ENCODE assay signal across 9 mouse cellular contexts in the genomic region with DNA sequence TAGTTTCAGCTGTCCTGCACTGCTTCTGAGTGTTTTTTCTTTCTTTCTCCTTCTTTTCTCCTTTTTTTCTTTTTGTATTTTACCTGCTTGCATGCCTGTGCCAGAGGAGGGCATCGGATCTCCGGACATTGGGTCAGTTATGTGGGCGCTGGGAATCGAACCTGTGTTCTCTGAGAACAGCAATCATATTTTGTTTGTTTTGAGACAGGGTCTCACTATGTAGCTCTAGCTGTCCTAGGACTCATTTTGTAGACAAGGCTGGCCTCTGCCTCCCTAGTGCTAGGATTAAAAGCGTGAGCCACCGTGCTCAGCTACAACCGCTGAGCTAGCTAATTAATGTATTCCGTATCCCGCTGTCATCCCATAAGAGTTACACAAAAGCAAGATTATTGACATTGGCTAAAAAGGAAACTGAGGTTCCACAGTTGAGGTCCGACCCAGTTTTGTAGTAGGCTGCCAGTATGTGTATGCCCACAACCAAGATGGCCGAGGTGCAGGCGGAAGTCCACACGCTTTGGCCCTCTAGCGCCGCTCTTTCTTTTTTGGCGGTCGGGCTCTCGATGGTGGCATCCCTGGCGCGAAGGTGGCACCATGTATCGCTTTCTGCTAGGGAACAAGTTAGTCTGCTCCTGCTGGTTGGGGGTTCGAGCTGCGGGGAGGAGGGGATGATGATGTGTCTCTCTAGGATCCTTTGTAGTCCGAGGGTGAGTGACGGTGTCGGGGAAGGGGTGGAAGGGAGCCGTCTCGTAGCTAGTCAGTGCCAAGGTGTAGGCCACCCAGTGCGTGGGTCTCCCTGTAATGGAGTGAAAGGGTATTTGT. TPM values are rescaled to one million over a fixed set of nuclear protein-coding genes. Genes with fewer than 3 reads are reported as not detected.
DNase-seq lines count a peak whose midpoint lies in the region; ATAC-seq and TF ChIP-seq lines count a peak whose summit lies in the region.
"Had no signal": no experiment of that assay in that cellular context is flagged by ENCODE, and none has a peak within 500 bp of the region (broad histone marks: within the 10 kb centered on the region; RNA-seq: fewer than 3 reads in every experiment).

No protein-coding gene starts in this region.

- H3K4me2 ChIP-seq in heart, embryonic 11.5 days, result peak overlapping the region; percentile 93
- H3K4me2 ChIP-seq in kidney, embryonic 15.5 days, result peak overlapping the region; percentile 75
- peak overlapping the region; percentile 72 for H3K4me2 ChIP-seq in limb, embryonic 15.5 days
- H3K4me2 ChIP-seq in midbrain, embryonic 16.5 days (ENCODE audit: low read length), result peak overlapping the region; percentile 87

- H3K4me1 ChIP-seq in heart, embryonic 11.5 days (ENCODE audit: control insufficient read depth, insufficient read depth, low read length), result peaks cover 22% of the 10 kb centered on the region
- peaks cover 35% of the 10 kb centered on the region for H3K4me1 ChIP-seq in kidney, embryonic 15.5 days
- peaks cover 31% of the 10 kb centered on the region for H3K4me1 ChIP-seq in limb, embryonic 15.5 days
- peaks cover 39% of the 10 kb centered on the region for H3K4me1 ChIP-seq in midbrain, embryonic 16.5 days (ENCODE audit: control insufficient read depth, insufficient read depth, low read length)
- peaks cover 5% of the 10 kb centered on the region; the same call in 1 of the 2 replicates for H3K4me1 ChIP-seq in spleen, adult 2 months (ENCODE audit: control insufficient read depth, insufficient read depth, insufficient read length)

- no peaks in the 10 kb centered on the region; the same call in 1 of the 2 replicates for H3K36me3 ChIP-seq in heart, embryonic 11.5 days (ENCODE audit: control insufficient read depth, insufficient read depth, low read length)
- H3K36me3 ChIP-seq in kidney, embryonic 15.5 days, result peaks cover 19% of the 10 kb centered on the region
- peaks cover 21% of the 10 kb centered on the region for H3K36me3 ChIP-seq in limb, embryonic 15.5 days
- H3K36me3 ChIP-seq in midbrain, embryonic 16.5 days (ENCODE audit: control insufficient read depth, insufficient read depth, low read length), result no peaks in the 10 kb centered on the region
- H3K36me3 ChIP-seq in spleen, adult 2 months (ENCODE audit: control insufficient read depth, insufficient read depth, low read length), result no peaks in the 10 kb centered on the region

- under 1% methylated on average over 29 of the region's 29 CpGs for WGBS in heart, embryonic 11.5 days (ENCODE audit: insufficient replicate concordance)
- under 1% methylated on average over 29 of the region's 29 CpGs for WGBS in kidney, embryonic 15.5 days
- WGBS in limb, embryonic 15.5 days, result under 1% methylated on average over 29 of the region's 29 CpGs
- WGBS in midbrain, embryonic 16.5 days, result under 1% methylated on average over 29 of the region's 29 CpGs
- under 1% methylated on average over 29 of the region's 29 CpGs for WGBS in spleen, adult 2 months

- TF ChIP-seq POLR2A in spleen, adult 2 months (IDR thresholded peaks at IDR 0.05; ENCODE audit: low read depth, low read length), result peak; percentile 50; the same call in 1 of the 2 replicates

- peak overlapping the region; percentile 89 for H3K9ac ChIP-seq in heart, embryonic 11.5 days (ENCODE audit: low read depth, low read length)
- peak overlapping the region; percentile 75 for H3K9ac ChIP-seq in kidney, embryonic 15.5 days
- peak overlapping the region; percentile 55 for H3K9ac ChIP-seq in limb, embryonic 15.5 days
- peak overlapping the region; percentile 82 for H3K9ac ChIP-seq in midbrain, embryonic 16.5 days (ENCODE audit: low read depth, low read length)

- DNase-seq in 416B (ENCODE audit: low read depth), result peak; percentile 90
- DNase-seq in brain, adult 2 months (ENCODE audit: low read depth, low spot score), result peak; percentile 96
- peak in 1 of 2 experiments; percentile 77 for DNase-seq in spleen, adult 2 months (ENCODE audit: low read depth in 1 of 2, low spot score in 2 of 2)

- H3K27me3 ChIP-seq in heart, embryonic 11.5 days (ENCODE audit: control insufficient read depth, insufficient read depth, low read length), result no peaks in the 10 kb centered on the region
- H3K27me3 ChIP-seq in kidney, embryonic 15.5 days, result no peaks in the 10 kb centered on the region
- no peaks in the 10 kb centered on the region for H3K27me3 ChIP-seq in limb, embryonic 15.5 days
- peaks cover 2% of the 10 kb centered on the region; the same call in 1 of the 2 replicates for H3K27me3 ChIP-seq in midbrain, embryonic 16.5 days (ENCODE audit: control insufficient read depth, insufficient read depth, low read depth, low read length)
- H3K27me3 ChIP-seq in spleen, adult 2 months (ENCODE audit: control insufficient read depth, insufficient read depth, low read length), result no peaks in the 10 kb centered on the region
- H3K27me3 ChIP-seq: Patski had no signal

- peak overlapping the region; percentile 95 for H3K4me3 ChIP-seq in heart, embryonic 11.5 days (ENCODE audit: low read depth, low read length)
- H3K4me3 ChIP-seq in kidney, embryonic 15.5 days (replicated peaks), result peak overlapping the region; percentile 74
- peak overlapping the region; percentile 88 for H3K4me3 ChIP-seq in limb, embryonic 15.5 days
- H3K4me3 ChIP-seq in midbrain, embryonic 16.5 days (ENCODE audit: low read depth, low read length), result peak overlapping the region; percentile 63
- H3K4me3 ChIP-seq in spleen, adult 2 months (ENCODE audit: extremely low read depth, insufficient read depth, insufficient read length), result peak overlapping the region; percentile 72

- peak overlapping the region; percentile 96 for H3K27ac ChIP-seq in heart, embryonic 11.5 days (ENCODE audit: low read depth, low read length)
- peak overlapping the region; percentile 97 for H3K27ac ChIP-seq in kidney, embryonic 15.5 days
- peak overlapping the region; percentile 96 for H3K27ac ChIP-seq in limb, embryonic 15.5 days
- peak overlapping the region; percentile 89 for H3K27ac ChIP-seq in midbrain, embryonic 16.5 days (ENCODE audit: low read length)
- H3K27ac ChIP-seq in spleen, adult 2 months (ENCODE audit: insufficient read depth, low read length), result peak overlapping the region; percentile 91

- peak; percentile 19; the same call in 1 of the 2 replicates for TF ChIP-seq CTCF in spleen, adult 2 months (IDR thresholded peaks at IDR 0.05; ENCODE audit: extremely low read depth, insufficient read depth, insufficient read length, insufficient replicate concordance)

- no peaks in the 10 kb centered on the region for H3K9me3 ChIP-seq in heart, embryonic 11.5 days (replicated peaks; ENCODE audit: control insufficient read depth, low read length)
- H3K9me3 ChIP-seq in kidney, embryonic 15.5 days (replicated peaks), result no peaks in the 10 kb centered on the region
- no peaks in the 10 kb centered on the region for H3K9me3 ChIP-seq in limb, embryonic 15.5 days
- H3K9me3 ChIP-seq in midbrain, embryonic 16.5 days (replicated peaks; ENCODE audit: control insufficient read depth, low read length, poor library complexity, severe bottlenecking), result no peaks in the 10 kb centered on the region

- ATAC-seq in erythroblast, adult 5-6 weeks (replicated peaks; ENCODE audit: low FRiP score, poor library complexity, severe bottlenecking), result peak; percentile 67
- no peak for ATAC-seq in heart, embryonic 11.5 days (replicated peaks; ENCODE audit: insufficient number of reproducible peaks, low FRiP score, low TSS enrichment)
- peak; percentile 24 for ATAC-seq in kidney, embryonic 15.5 days (replicated peaks; ENCODE audit: low FRiP score)
- peak; percentile 50 for ATAC-seq in limb, embryonic 15.5 days (ENCODE audit: insufficient number of reproducible peaks, low FRiP score, low TSS enrichment, low read depth)
- peak; percentile 72 for ATAC-seq in midbrain, embryonic 16.5 days

RNA-seq across cellular contexts. Expression of a gene that starts 2.1 kb away (rescaled TPM):
- 17.8 and 22.9 TPM in 2 replicates for total RNA-seq in erythroblast, adult 5-6 weeks (2015; ENCODE audit: low replicate concordance)
- 9.2 and 14.8 TPM in 2 replicates for total RNA-seq in erythroblast, adult 5-6 weeks (2017; ENCODE audit: low replicate concordance)
- 52.3 and 55.9 TPM in 2 replicates for polyA plus RNA-seq in heart, embryonic 11.5 days (2014; fragmentation: Nextera tagmentation; extraction: Ambion mirVana)
- 73.4 and 80.3 TPM in 2 replicates for polyA plus RNA-seq in kidney, embryonic 15.5 days (2015; fragmentation: Nextera tagmentation; extraction: Ambion mirVana)
- polyA plus RNA-seq in limb, embryonic 15.5 days (2015; fragmentation: Nextera tagmentation; extraction: Ambion mirVana), result 80.6 and 81.7 TPM in 2 replicates
- 13.0 and 16.3 TPM in 2 replicates for polyA plus RNA-seq in midbrain, embryonic 16.5 days (2015; fragmentation: Nextera tagmentation; extraction: Ambion mirVana)
- polyA plus RNA-seq in spleen, adult 2 months (2012; rRNA removed), result 23.0 and 27.4 TPM in 2 replicates

RNA-seq across cellular contexts. Expression of a gene that starts 21.3 kb away (rescaled TPM):
- total RNA-seq in erythroblast, adult 5-6 weeks (2015; ENCODE audit: low replicate concordance), result 9.8 and 16.9 TPM in 2 replicates
- 18.3 and 21.5 TPM in 2 replicates for total RNA-seq in erythroblast, adult 5-6 weeks (2017; ENCODE audit: low replicate concordance)
- 49.7 and 51.6 TPM in 2 replicates for polyA plus RNA-seq in heart, embryonic 11.5 days (2014; fragmentation: Nextera tagmentation; extraction: Ambion mirVana)
- 68.7 and 73.8 TPM in 2 replicates for polyA plus RNA-seq in kidney, embryonic 15.5 days (2015; fragmentation: Nextera tagmentation; extraction: Ambion mirVana)
- polyA plus RNA-seq in limb, embryonic 15.5 days (2015; fragmentation: Nextera tagmentation; extraction: Ambion mirVana), result 63.3 and 64.5 TPM in 2 replicates
- polyA plus RNA-seq in midbrain, embryonic 16.5 days (2015; fragmentation: Nextera tagmentation; extraction: Ambion mirVana), result 59.0 and 68.1 TPM in 2 replicates
- polyA plus RNA-seq in spleen, adult 2 months (2012; rRNA removed), result 98.1 and 155 TPM in 2 replicates

RNA-seq across cellular contexts. Expression of a gene that starts 22.9 kb away (rescaled TPM):
- 12.7 and 19.9 TPM in 2 replicates for total RNA-seq in erythroblast, adult 5-6 weeks (2015; ENCODE audit: low replicate concordance)
- 8.2 and 13.1 TPM in 2 replicates for total RNA-seq in erythroblast, adult 5-6 weeks (2017; ENCODE audit: low replicate concordance)
- polyA plus RNA-seq in heart, embryonic 11.5 days (2014; fragmentation: Nextera tagmentation; extraction: Ambion mirVana), result 19.1 and 19.6 TPM in 2 replicates
- 23.9 and 25.6 TPM in 2 replicates for polyA plus RNA-seq in kidney, embryonic 15.5 days (2015; fragmentation: Nextera tagmentation; extraction: Ambion mirVana)
- polyA plus RNA-seq in limb, embryonic 15.5 days (2015; fragmentation: Nextera tagmentation; extraction: Ambion mirVana), result 13.5 and 13.8 TPM in 2 replicates
- polyA plus RNA-seq in midbrain, embryonic 16.5 days (2015; fragmentation: Nextera tagmentation; extraction: Ambion mirVana), result 13.0 and 14.2 TPM in 2 replicates
- polyA plus RNA-seq in spleen, adult 2 months (2012; rRNA removed), result 66.0 and 78.5 TPM in 2 replicates

RNA-seq across cellular contexts. Expression of a gene that starts 36.5 kb away (rescaled TPM):
- 37.4 and 40.3 TPM in 2 replicates for total RNA-seq in erythroblast, adult 5-6 weeks (2015; ENCODE audit: low replicate concordance)
- 43.1 and 44.2 TPM in 2 replicates for total RNA-seq in erythroblast, adult 5-6 weeks (2017; ENCODE audit: low replicate concordance)
- polyA plus RNA-seq in heart, embryonic 11.5 days (2014; fragmentation: Nextera tagmentation; extraction: Ambion mirVana), result 19.5 and 22.9 TPM in 2 replicates
- polyA plus RNA-seq in kidney, embryonic 15.5 days (2015; fragmentation: Nextera tagmentation; extraction: Ambion mirVana), result 7.6 and 7.8 TPM in 2 replicates
- 5.6 and 6.0 TPM in 2 replicates for polyA plus RNA-seq in limb, embryonic 15.5 days (2015; fragmentation: Nextera tagmentation; extraction: Ambion mirVana)
- 2.2 and 3.1 TPM in 2 replicates for polyA plus RNA-seq in midbrain, embryonic 16.5 days (2015; fragmentation: Nextera tagmentation; extraction: Ambion mirVana)
- 90.0 and 115 TPM in 2 replicates for polyA plus RNA-seq in spleen, adult 2 months (2012; rRNA removed)

RNA-seq across cellular contexts. Expression of a gene that starts 58.0 kb away (rescaled TPM):
- total RNA-seq in erythroblast, adult 5-6 weeks (2015; ENCODE audit: low replicate concordance), result 7.9 and 18.1 TPM in 2 replicates
- 3.6 and 12.9 TPM in 2 replicates for total RNA-seq in erythroblast, adult 5-6 weeks (2017; ENCODE audit: low replicate concordance)
- 3.4 and 5.4 TPM in 2 replicates for polyA plus RNA-seq in heart, embryonic 11.5 days (2014; fragmentation: Nextera tagmentation; extraction: Ambion mirVana)
- polyA plus RNA-seq in kidney, embryonic 15.5 days (2015; fragmentation: Nextera tagmentation; extraction: Ambion mirVana), result 1.9 and 2.3 TPM in 2 replicates
- 3.8 and 5.5 TPM in 2 replicates for polyA plus RNA-seq in limb, embryonic 15.5 days (2015; fragmentation: Nextera tagmentation; extraction: Ambion mirVana)
- 0.80 and 1.1 TPM in 2 replicates for polyA plus RNA-seq in midbrain, embryonic 16.5 days (2015; fragmentation: Nextera tagmentation; extraction: Ambion mirVana)
- 4.5 TPM in 2 replicates for polyA plus RNA-seq in spleen, adult 2 months (2012; rRNA removed)
